Mouse (Mus musculus): ENCODE measurements around the gene Esyt2. TPM values are rescaled to one million over a fixed set of nuclear protein-coding genes. Genes with fewer than 3 reads are reported as not detected.

Gene Esyt2
- polyA plus RNA-seq, 1 experiment from 2014 or later = 37.5 TPM

Small RNAs within 50 kb of the gene (microRNA-seq; reads per million reads assigned to microRNA genes)
- gene Gm23190 = not detected

Other genes starting within 250 kb of the Esyt2 start
- gene Zfp386, start 233.5 kb upstream of the Esyt2 start, polyA plus RNA-seq (2014; fragmentation: Nextera tagmentation; extraction: Ambion mirVana) = 42.7 and 44.2 TPM in 2 replicates
- gene Vipr2, start 203.5 kb upstream of the Esyt2 start, polyA plus RNA-seq (2014; fragmentation: Nextera tagmentation; extraction: Ambion mirVana) = 4.7 and 5.3 TPM in 2 replicates
- gene Wdr60, start 18.2 kb upstream of the Esyt2 start, polyA plus RNA-seq (2014; fragmentation: Nextera tagmentation; extraction: Ambion mirVana) = 16.3 and 17.8 TPM in 2 replicates
- not detected in 2 replicates for gene Gm11027, start 5.8 kb upstream of the Esyt2 start, polyA plus RNA-seq (2014; fragmentation: Nextera tagmentation; extraction: Ambion mirVana)
- gene Ncapg2, start 124.2 kb downstream of the Esyt2 start, polyA plus RNA-seq (2014; fragmentation: Nextera tagmentation; extraction: Ambion mirVana) = 42.4 and 43.7 TPM in 2 replicates
- gene Ptprn2, start 204.5 kb downstream of the Esyt2 start, polyA plus RNA-seq (2014; fragmentation: Nextera tagmentation; extraction: Ambion mirVana) = 1.0 and 2.0 TPM in 2 replicates

All from intestine, embryonic 14.5 days (tissue).